Mouse (Mus musculus) midbrain, embryonic 14.5 days (tissue): ENCODE measurements around the gene Rmdn3. TPM values are rescaled to one million over a fixed set of nuclear protein-coding genes. Genes with fewer than 3 reads are reported as not detected.

ENCODE experiments used
- ATAC-seq: fragments of 200-750 bp; cut with Nextera tagmentation; 2 replicates; pipeline ENCODE4 v1.8.0; 2017; ENCODE audit warnings: moderate number of reproducible peaks, moderate library complexity; ENCODE audit not compliant: low FRiP score, low TSS enrichment
- DNase-seq: peaks from one replicate; pipeline ENCODE4 v3.0.0-alpha.2; 2015
- H3K27ac ChIP-seq: fragments of 300-500 bp; sonication (generic); replicated peaks from 2 replicates; pipeline ENCODE4 v1.5.1; 2014; ENCODE audit warnings: mild to moderate bottlenecking, low read depth, low read length, moderate library complexity
- H3K27me3 ChIP-seq: fragments of 300-500 bp; sonication (generic); 2 replicates; pipeline ENCODE4 v1.6.1; 2014; ENCODE audit warnings: low read length, control low read depth, mixed read lengths; ENCODE audit not compliant: control insufficient read depth, insufficient read depth
- H3K36me3 ChIP-seq: fragments of 300-500 bp; sonication (generic); 2 replicates; pipeline ENCODE4 v1.6.1; 2014; ENCODE audit warnings: low read length, control low read depth; ENCODE audit not compliant: control insufficient read depth, insufficient read depth
- H3K4me1 ChIP-seq: fragments of 300-500 bp; sonication (generic); 2 replicates; pipeline ENCODE4 v1.6.1; 2014; ENCODE audit warnings: mild to moderate bottlenecking, antibody characterized with exemption, low read length, control low read depth; ENCODE audit not compliant: control insufficient read depth, insufficient read depth
- H3K4me2 ChIP-seq: fragments of 300-500 bp; sonication (generic); 2 replicates; pipeline ENCODE4 v1.6.1; 2014; ENCODE audit warnings: mild to moderate bottlenecking, low read length, moderate library complexity
- H3K4me3 ChIP-seq: fragments of 300-500 bp; sonication (generic); replicated peaks from 2 replicates; pipeline ENCODE4 v1.5.1; 2014; ENCODE audit warnings: low read depth, low read length
- H3K9ac ChIP-seq: fragments of 300-500 bp; sonication (generic); replicated peaks from 2 replicates; pipeline ENCODE4 v1.6.1; 2014; ENCODE audit warnings: mild to moderate bottlenecking, low read length, moderate library complexity
- H3K9me3 ChIP-seq: fragments of 300-500 bp; sonication (generic); 2 replicates; pipeline ENCODE4 v1.6.1; 2016; ENCODE audit warnings: low read length, control low read depth, mixed read lengths; ENCODE audit not compliant: control insufficient read depth
- WGBS: fragments of 180-500 bp; shearing (Covaris S2); extraction: QIAGEN DNeasy Blood & Tissue Kit; methylation state at CpG from one replicate; pipeline ENCODE4 v1.1.7; 2014; 5-methylcytosine and 5-hydroxymethylcytosine counted together
- polyA plus RNA-seq: library from polyadenylated mRNA; unstranded; fragments of >200 nt; fragmentation: Nextera tagmentation; extraction: Ambion mirVana; gene quantifications from 2 replicates; pipeline ENCODE4 v1.2.1, GENCODE M21; 2014

Rmdn3 gene
- polyA plus RNA-seq, 1 experiment from 2014 or later, result 45.7 TPM

GRCm38 (mm10) chr2:119190969-119191368 is 34.1 kb upstream of the Rmdn3 start:
- Histone ChIP-seq H3K27me3 (no peaks in the 10 kb centered on the region), H3K4me3 (no peak overlapping the region), H3K9me3 (no peaks in the 10 kb centered on the region), H3K27ac (no peak overlapping the region), H3K36me3 (peaks cover 3% of the 10 kb centered on the region; the same call in 1 of the 2 replicates), H3K4me2 (no peak overlapping the region), H3K4me1 (0 out of 2 replicates have a peak, but pooled peaks cover 3% of the 10 kb centered on the region), H3K9ac (no peak overlapping the region)
- ATAC-seq (no peak), DNase-seq (no peak)
- WGBS, result 87% methylated on average over 5 of the region's 5 CpGs

GRCm38 (mm10) chr2:119189029-119189710 is 32.3 kb upstream of the Rmdn3 start:
- WGBS, result 9% methylated on average over 15 of the region's 15 CpGs
- H3K4me3 ChIP-seq, result peak overlapping the region; percentile 20; the same call in 1 of the 2 replicates
- H3K4me1 ChIP-seq, result 0 out of 2 replicates have a peak, but pooled peaks cover 3% of the 10 kb centered on the region
- peak; percentile 76; the same call in 1 of the 2 replicates for ATAC-seq
- DNase-seq, result peak; percentile 90
- H3K4me2 ChIP-seq, result peak overlapping the region; percentile 53
- H3K9me3 ChIP-seq, result no peaks in the 10 kb centered on the region
- H3K27ac ChIP-seq, result no peak overlapping the region
- H3K9ac ChIP-seq, result no peak overlapping the region; the same call in 1 of the 2 replicates
- peaks cover 17% of the 10 kb centered on the region for H3K36me3 ChIP-seq
- no peaks in the 10 kb centered on the region for H3K27me3 ChIP-seq

GRCm38 (mm10) chr2:119182914-119183313 is 26.1 kb upstream of the Rmdn3 start:
- Histone ChIP-seq H3K4me1 (no peaks in the 10 kb centered on the region), H3K9ac (no peak overlapping the region), H3K27me3 (no peaks in the 10 kb centered on the region), H3K4me2 (no peak overlapping the region), H3K4me3 (no peak overlapping the region), H3K36me3 (peaks cover 64% of the 10 kb centered on the region), H3K9me3 (no peaks in the 10 kb centered on the region), H3K27ac (no peak overlapping the region)
- 82% methylated on average over 7 of the region's 7 CpGs for WGBS
- ATAC-seq, result no peak
- no peak for DNase-seq

- Histone ChIP-seq H3K9me3 (no peaks in the 10 kb centered on the region), H3K27ac (no peak overlapping the region), H3K4me2 (no peak overlapping the region), H3K27me3 (no peaks in the 10 kb centered on the region), H3K4me3 (no peak overlapping the region), H3K36me3 (peaks cover 44% of the 10 kb centered on the region), H3K4me1 (0 out of 2 replicates have a peak, but pooled peaks cover 6% of the 10 kb centered on the region), H3K9ac (no peak overlapping the region)
- DNase-seq (no peak), ATAC-seq (no peak)
- 91% methylated on average over 5 of the region's 5 CpGs for WGBS
These were observed 20.6 kb upstream of the Rmdn3 start for GRCm38 (mm10) chr2:119177384-119177939.

GRCm38 (mm10) chr2:119176761-119177160 is 19.9 kb upstream of the Rmdn3 start:
- no peak overlapping the region for H3K9ac ChIP-seq
- 59% methylated on average over 3 of the region's 3 CpGs for WGBS
- peaks cover 44% of the 10 kb centered on the region for H3K36me3 ChIP-seq
- H3K9me3 ChIP-seq, result no peaks in the 10 kb centered on the region
- H3K4me1 ChIP-seq, result 0 out of 2 replicates have a peak, but pooled peaks cover 7% of the 10 kb centered on the region
- no peaks in the 10 kb centered on the region for H3K27me3 ChIP-seq
- DNase-seq, result no peak
- no peak overlapping the region for H3K4me2 ChIP-seq
- no peak for ATAC-seq
- H3K4me3 ChIP-seq, result no peak overlapping the region
- no peak overlapping the region for H3K27ac ChIP-seq

- H3K36me3 ChIP-seq, result peaks cover 39% of the 10 kb centered on the region
- 77% methylated on average over 6 of the region's 6 CpGs for WGBS
These were observed 18.8 kb upstream of the Rmdn3 start for GRCm38 (mm10) chr2:119175614-119176013.

GRCm38 (mm10) chr2:119174866-119175265 is 18.0 kb upstream of the Rmdn3 start:
- ATAC-seq, result no peak
- H3K4me2 ChIP-seq, result no peak overlapping the region
- H3K27ac ChIP-seq, result no peak overlapping the region
- no peak overlapping the region for H3K9ac ChIP-seq
- H3K27me3 ChIP-seq, result no peaks in the 10 kb centered on the region
- H3K9me3 ChIP-seq, result no peaks in the 10 kb centered on the region
- 0 out of 2 replicates have a peak, but pooled peaks cover 7% of the 10 kb centered on the region for H3K4me1 ChIP-seq
- no peak overlapping the region for H3K4me3 ChIP-seq
- WGBS, result 50% methylated on average over 14 of the region's 14 CpGs
- no peak for DNase-seq
- H3K36me3 ChIP-seq, result peaks cover 32% of the 10 kb centered on the region

More at GRCm38 (mm10) chr2:119175614-119176013, 18.8 kb upstream of the Rmdn3 start:
- Histone ChIP-seq H3K9me3 (no peaks in the 10 kb centered on the region), H3K27ac (no peak overlapping the region), H3K4me3 (no peak overlapping the region), H3K9ac (no peak overlapping the region), H3K4me2 (no peak overlapping the region), H3K27me3 (no peaks in the 10 kb centered on the region), H3K4me1 (0 out of 2 replicates have a peak, but pooled peaks cover 7% of the 10 kb centered on the region)
- ATAC-seq, result no peak
- no peak for DNase-seq

- no peaks in the 10 kb centered on the region for H3K9me3 ChIP-seq
- 0 out of 2 replicates have a peak, but pooled peaks cover 7% of the 10 kb centered on the region for H3K4me1 ChIP-seq
- ATAC-seq, result no peak
- H3K27me3 ChIP-seq, result no peaks in the 10 kb centered on the region
- DNase-seq, result no peak
- 41% methylated on average over 8 of the region's 8 CpGs for WGBS
- H3K4me2 ChIP-seq, result no peak within 1 kb of the TSS
- H3K27ac ChIP-seq, result no peak within 1 kb of the TSS; the same call in 1 of the 2 replicates
- no peak within 1 kb of the TSS for H3K4me3 ChIP-seq
- peaks cover 24% of the 10 kb centered on the region for H3K36me3 ChIP-seq
- H3K9ac ChIP-seq, result peak within 1 kb of the TSS; percentile 14; the same call in 1 of the 2 replicates
These were observed 17.3 kb upstream of the Rmdn3 start, which contains the start of gene Gm14137 for GRCm38 (mm10) chr2:119173991-119174651. Gene Gm14137, plus strand, starts transcription at chr2:119174509.
